Mouse (Mus musculus) kidney, embryonic 15.5 days (tissue): ENCODE data around the gene Eef1akmt3. TPM values are rescaled to one million over a fixed set of nuclear protein-coding genes. Genes with fewer than 3 reads are reported as not detected.
A peak's percentile ranks its signal among the peaks of the same experiment; 100 is the strongest.

Experiments used
- ATAC-seq: fragments of 200-750 bp; cut with Nextera tagmentation; replicated peaks from 2 replicates; pipeline ENCODE4 v1.8.0; 2017; ENCODE audit warnings: moderate TSS enrichment; ENCODE audit not compliant: low FRiP score
- H3K27ac ChIP-seq: fragments of 300-500 bp; sonication (generic); 2 replicates; pipeline ENCODE4 v1.5.1; 2015; ENCODE audit warnings: mild to moderate bottlenecking, inconsistent platforms
- H3K27me3 ChIP-seq: fragments of 300-500 bp; sonication (generic); 2 replicates; pipeline ENCODE4 v1.6.1; 2015; ENCODE audit warnings: inconsistent platforms
- H3K36me3 ChIP-seq: fragments of 300-500 bp; sonication (generic); 2 replicates; pipeline ENCODE4 v1.6.1; 2015; ENCODE audit warnings: inconsistent platforms
- H3K4me1 ChIP-seq: fragments of 300-500 bp; sonication (generic); 2 replicates; pipeline ENCODE4 v1.6.1; 2015; ENCODE audit warnings: inconsistent platforms
- H3K4me2 ChIP-seq: fragments of 300-500 bp; sonication (generic); 2 replicates; pipeline ENCODE4 v1.6.1; 2015; ENCODE audit warnings: moderate library complexity, mild to moderate bottlenecking, inconsistent platforms
- H3K4me3 ChIP-seq: fragments of 300-500 bp; sonication (generic); replicated peaks from 2 replicates; pipeline ENCODE4 v1.5.1; 2015; ENCODE audit warnings: mild to moderate bottlenecking, inconsistent platforms
- H3K9ac ChIP-seq: fragments of 300-500 bp; sonication (generic); 2 replicates; pipeline ENCODE4 v1.6.1; 2015; ENCODE audit warnings: mild to moderate bottlenecking, inconsistent platforms
- H3K9me3 ChIP-seq: fragments of 300-500 bp; sonication (generic); replicated peaks from 2 replicates; pipeline ENCODE4 v1.6.1; 2016; ENCODE audit warnings: inconsistent platforms
- WGBS: fragments of 180-500 bp; shearing (Covaris S2); methylation state at CpG from one replicate; pipeline ENCODE4 v1.1.7; 2015; ENCODE audit warnings: mixed read lengths; 5-methylcytosine and 5-hydroxymethylcytosine counted together
- polyA plus RNA-seq: library from polyadenylated mRNA; unstranded; fragments of >200 nt; fragmentation: Nextera tagmentation; extraction: Ambion mirVana; gene quantifications from 2 replicates; pipeline ENCODE4 v1.2.1, GENCODE M21; 2015

Eef1akmt3 gene
- polyA plus RNA-seq, 1 experiment from 2014 or later = 1.00 TPM

DNA sequence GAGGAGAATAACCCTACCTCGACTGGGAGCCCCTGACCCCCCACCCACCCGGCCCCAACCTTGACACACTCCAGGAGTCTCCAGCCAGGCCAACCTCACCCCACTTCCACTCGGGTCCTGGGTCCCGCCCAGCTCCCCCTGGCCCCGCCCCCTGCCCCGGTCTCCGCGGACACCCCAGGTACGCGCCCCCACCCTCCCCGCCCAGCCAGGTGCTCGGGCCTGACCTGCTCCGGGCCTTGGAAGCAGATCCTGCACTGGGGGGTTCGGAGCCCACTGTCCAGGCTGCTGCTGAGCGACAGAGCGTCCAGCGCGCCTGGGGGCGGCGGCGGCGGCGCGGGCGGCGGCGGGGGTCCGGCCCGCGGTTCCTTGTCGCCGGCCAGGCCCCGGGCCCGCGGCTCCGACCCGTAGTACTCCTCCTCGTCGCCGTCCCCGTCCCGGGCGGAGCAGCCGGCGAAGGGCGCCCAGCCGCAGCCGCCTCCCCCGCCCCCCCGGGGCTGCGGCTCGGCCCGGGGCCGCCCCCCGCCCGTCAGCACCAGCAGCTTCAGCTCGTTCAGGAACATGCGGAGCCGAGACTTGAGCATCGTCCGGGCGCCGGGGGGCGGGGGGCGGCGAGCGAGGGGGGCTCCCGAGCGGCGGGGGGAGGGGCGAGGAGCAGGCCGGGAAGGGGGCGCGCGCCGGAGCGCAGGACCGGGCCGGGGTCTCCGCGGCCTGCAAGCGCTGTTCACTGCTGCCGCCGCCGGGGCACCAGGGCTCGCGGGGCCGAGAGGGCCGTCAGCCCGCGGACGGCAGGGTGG is 18.1 kb upstream of the Eef1akmt3 start:
- H3K9ac ChIP-seq = peak overlapping the region; percentile 73
- peak overlapping the region; percentile 96 for H3K4me2 ChIP-seq
- peak overlapping the region; percentile 85 for H3K4me3 ChIP-seq
- no peaks in the 10 kb centered on the region for H3K9me3 ChIP-seq
- H3K27ac ChIP-seq = peak overlapping the region; percentile 58
- H3K27me3 ChIP-seq = peaks cover 27% of the 10 kb centered on the region
- H3K4me1 ChIP-seq = peaks cover 36% of the 10 kb centered on the region
- WGBS = under 1% methylated on average over 34 of the region's 92 CpGs
- no peak for ATAC-seq
- peaks cover 25% of the 10 kb centered on the region for H3K36me3 ChIP-seq

DNA sequence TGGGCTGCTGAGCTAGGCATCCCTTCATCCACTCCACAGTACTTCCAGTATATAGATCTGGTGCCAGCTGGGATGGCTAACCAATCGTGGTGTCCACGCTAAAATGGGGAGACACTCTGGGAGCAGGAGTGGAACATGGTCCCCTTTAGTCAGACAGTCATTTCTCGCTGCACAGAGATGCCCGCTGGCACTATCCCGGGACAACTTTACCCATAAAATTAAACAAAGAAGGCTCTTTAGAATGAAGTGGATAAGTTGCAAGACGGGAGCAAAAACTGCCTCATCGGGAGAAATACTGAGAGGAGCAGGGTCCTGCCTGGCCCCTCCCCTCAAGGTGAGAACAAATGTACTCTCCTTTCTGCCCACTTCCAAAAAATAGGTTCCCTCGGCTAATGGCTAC is 17.4 kb upstream of the Eef1akmt3 start:
- Histone ChIP-seq H3K27me3 (peaks cover 27% of the 10 kb centered on the region), H3K27ac (no peak overlapping the region), H3K4me3 (peak overlapping the region; percentile 85), H3K9me3 (no peaks in the 10 kb centered on the region), H3K4me1 (peaks cover 36% of the 10 kb centered on the region), H3K36me3 (peaks cover 25% of the 10 kb centered on the region), H3K9ac (peak overlapping the region; percentile 73), H3K4me2 (peak overlapping the region; percentile 96)
- 6% methylated on average over 8 of the region's 8 CpGs for WGBS
- ATAC-seq = no peak

DNA sequence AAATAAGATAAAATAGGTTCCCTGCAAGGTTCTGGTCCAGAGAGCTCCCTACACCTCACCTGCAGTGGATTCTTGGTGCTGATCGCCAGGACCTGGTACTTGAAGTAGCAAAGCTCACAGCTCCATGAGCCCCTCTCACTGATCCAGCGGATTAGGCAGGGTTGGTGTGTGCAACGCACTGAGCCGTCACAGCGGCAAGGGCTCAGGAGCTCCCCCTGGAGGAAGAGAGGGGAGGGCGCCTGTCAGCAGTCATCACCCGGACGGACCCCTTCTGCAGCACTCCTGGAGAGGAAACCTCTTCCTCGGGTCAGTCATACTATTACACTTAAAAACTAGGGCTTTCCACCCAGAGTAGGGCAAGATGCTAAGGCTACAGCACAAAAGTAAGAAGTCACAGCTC is 16.8 kb upstream of the Eef1akmt3 start:
- H3K9ac ChIP-seq = 0 out of 2 replicates have a peak overlapping the region, but pooled peaks have one; percentile 0
- H3K27ac ChIP-seq = no peak overlapping the region
- H3K4me1 ChIP-seq = peaks cover 36% of the 10 kb centered on the region
- H3K4me2 ChIP-seq = peak overlapping the region; percentile 96
- peaks cover 27% of the 10 kb centered on the region for H3K27me3 ChIP-seq
- ATAC-seq = 0 out of 2 replicates have a peak, but pooled peaks have one; percentile 18
- peaks cover 25% of the 10 kb centered on the region for H3K36me3 ChIP-seq
- peak overlapping the region; percentile 85 for H3K4me3 ChIP-seq
- WGBS = 1% methylated on average over 9 of the region's 9 CpGs
- H3K9me3 ChIP-seq = no peaks in the 10 kb centered on the region

DNA sequence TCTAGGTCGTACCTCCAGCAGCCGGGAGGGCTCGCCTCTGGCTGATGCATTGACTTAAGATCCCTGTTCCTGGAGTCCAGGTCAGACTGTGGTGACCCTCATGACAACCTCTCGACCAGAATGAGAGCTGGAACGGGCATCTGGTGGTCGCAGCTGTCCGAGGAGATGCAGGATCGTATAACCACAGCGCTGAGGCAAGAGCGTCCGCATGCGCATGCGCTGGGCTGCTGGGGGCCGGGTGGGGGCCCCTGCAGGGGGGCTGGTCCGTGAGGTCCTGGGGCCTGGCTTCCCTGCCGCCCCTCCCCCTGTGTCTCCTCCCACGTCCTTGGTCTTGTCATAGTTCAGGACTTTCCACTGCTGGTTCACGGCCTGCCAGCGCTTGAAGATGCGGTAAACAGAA is 15.2 kb upstream of the Eef1akmt3 start:
- Histone ChIP-seq H3K27ac (no peak overlapping the region), H3K27me3 (peaks cover 30% of the 10 kb centered on the region), H3K4me1 (peaks cover 30% of the 10 kb centered on the region), H3K4me2 (no peak overlapping the region), H3K4me3 (no peak overlapping the region), H3K9me3 (no peaks in the 10 kb centered on the region), H3K36me3 (peaks cover 25% of the 10 kb centered on the region), H3K9ac (no peak overlapping the region)
- WGBS = 84% methylated on average over 20 of the region's 20 CpGs
- ATAC-seq = no peak

DNA sequence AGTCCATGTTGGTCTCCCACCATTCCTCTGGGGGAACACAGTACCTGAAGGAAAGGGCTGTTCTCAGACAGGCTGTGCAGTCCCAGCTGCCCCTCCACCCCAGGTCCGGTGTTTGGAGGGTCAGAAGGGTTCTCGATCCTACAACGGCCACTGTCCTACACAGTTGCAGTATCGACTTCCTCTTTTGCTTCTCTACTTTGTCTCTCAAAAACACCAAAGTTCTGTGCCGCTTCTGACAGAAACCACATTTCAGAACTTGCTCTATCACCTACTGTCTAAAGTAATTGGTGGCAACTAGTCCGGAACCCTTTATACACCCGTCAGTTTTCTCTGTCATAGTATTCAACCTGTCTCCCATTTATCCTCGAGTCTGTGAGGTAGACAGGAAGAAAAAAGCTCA is 14.1 kb upstream of the Eef1akmt3 start:
- Histone ChIP-seq H3K36me3 (peaks cover 25% of the 10 kb centered on the region), H3K4me1 (peaks cover 23% of the 10 kb centered on the region), H3K4me2 (no peak overlapping the region), H3K27ac (no peak overlapping the region), H3K9me3 (no peaks in the 10 kb centered on the region), H3K9ac (no peak overlapping the region), H3K27me3 (peaks cover 30% of the 10 kb centered on the region), H3K4me3 (no peak overlapping the region)
- WGBS = 86% methylated on average over 8 of the region's 8 CpGs
- ATAC-seq = no peak

DNA sequence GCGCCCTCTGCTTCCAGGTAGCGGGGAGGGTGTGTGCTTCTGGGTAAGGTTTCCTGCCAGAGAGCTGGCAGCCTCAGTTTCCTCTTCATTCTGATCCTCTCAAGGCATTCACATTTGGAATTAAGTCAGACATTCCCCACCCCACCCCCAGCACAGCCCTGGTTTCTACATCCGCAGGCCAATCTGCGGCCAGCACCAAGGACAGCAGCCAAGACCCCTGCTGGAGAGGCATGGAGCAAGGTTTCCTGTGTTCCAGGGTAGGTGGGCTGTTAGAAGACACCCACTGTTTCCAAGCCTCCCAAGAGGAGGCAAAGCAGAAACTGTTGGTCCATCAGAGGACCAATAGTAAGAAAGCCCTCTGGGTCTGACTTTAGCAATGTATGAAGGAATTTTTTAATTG is 13.3 kb upstream of the Eef1akmt3 start:
- H3K36me3 ChIP-seq = peaks cover 25% of the 10 kb centered on the region
- WGBS = 65% methylated on average over 4 of the region's 4 CpGs
- H3K4me1 ChIP-seq = peaks cover 21% of the 10 kb centered on the region
- ATAC-seq = no peak
- no peak overlapping the region for H3K4me3 ChIP-seq
- peaks cover 32% of the 10 kb centered on the region for H3K27me3 ChIP-seq
- no peak overlapping the region for H3K27ac ChIP-seq
- no peak overlapping the region for H3K9ac ChIP-seq
- H3K4me2 ChIP-seq = no peak overlapping the region
- no peaks in the 10 kb centered on the region for H3K9me3 ChIP-seq

DNA sequence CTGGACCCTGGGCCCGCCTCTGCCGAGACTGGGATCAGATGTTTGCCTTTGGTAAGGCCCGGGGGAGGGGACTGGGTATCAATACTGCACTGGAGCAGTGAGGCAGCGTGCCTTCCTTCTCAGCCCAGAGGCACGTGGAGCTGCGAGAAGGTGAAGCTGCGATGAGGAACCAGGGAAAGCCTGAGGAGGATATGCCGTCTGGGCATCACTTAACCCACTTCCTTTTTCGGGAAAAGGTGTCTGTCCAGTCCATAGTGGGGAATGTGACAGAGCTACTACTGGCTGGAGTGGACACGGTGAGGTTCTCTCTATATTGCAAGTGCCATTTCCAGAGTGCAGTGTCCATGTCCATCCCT is 8.8 kb upstream of the Eef1akmt3 start:
- Histone ChIP-seq H3K27me3 (peaks cover 56% of the 10 kb centered on the region), H3K9me3 (no peaks in the 10 kb centered on the region), H3K27ac (no peak overlapping the region), H3K4me1 (peaks cover 23% of the 10 kb centered on the region), H3K4me3 (peak overlapping the region; percentile 31; the same call in 1 of the 2 replicates), H3K4me2 (peak overlapping the region; percentile 50), H3K36me3 (peaks cover 6% of the 10 kb centered on the region), H3K9ac (no peak overlapping the region)
- 15% methylated on average over 10 of the region's 10 CpGs for WGBS
- ATAC-seq = peak; percentile 5; the same call in 1 of the 2 replicates

DNA sequence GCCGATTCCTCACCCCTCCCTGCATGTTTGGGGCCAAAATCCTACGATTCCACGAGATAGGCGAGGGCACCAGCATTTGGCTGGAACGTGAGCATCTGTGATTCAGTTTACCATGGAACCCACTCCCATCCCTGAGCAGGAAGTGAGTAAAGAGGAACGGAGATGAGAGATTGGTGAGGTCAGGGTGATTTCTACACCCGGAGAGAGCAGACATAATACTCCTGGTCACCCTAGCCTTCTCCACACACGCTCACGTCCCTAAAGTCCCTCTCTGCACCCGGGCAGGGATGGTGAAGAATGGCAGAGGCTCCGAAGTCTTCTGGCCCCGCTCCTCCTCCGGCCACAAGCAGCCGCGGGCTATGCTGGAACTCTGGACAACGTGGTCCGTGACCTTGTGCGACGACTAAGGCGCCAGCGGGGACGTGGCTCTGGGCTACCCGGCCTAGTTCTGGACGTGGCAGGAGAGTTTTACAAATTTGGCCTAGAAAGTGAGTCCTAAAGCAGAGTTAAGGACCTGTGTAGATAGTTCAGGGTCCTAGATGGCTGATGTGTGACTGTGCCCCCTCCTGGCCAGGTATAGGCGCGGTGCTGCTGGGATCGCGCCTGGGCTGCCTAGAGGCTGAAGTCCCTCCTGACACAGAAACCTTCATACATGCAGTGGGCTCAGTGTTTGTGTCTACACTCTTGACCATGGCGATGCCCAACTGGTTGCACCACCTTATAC is 8.2 kb upstream of the Eef1akmt3 start:
- Histone ChIP-seq H3K36me3 (peaks cover 11% of the 10 kb centered on the region), H3K27ac (no peak overlapping the region), H3K4me2 (peak overlapping the region; percentile 50), H3K4me1 (peaks cover 23% of the 10 kb centered on the region), H3K9ac (no peak overlapping the region), H3K27me3 (peaks cover 56% of the 10 kb centered on the region), H3K4me3 (peak overlapping the region; percentile 31), H3K9me3 (no peaks in the 10 kb centered on the region)
- 0 out of 2 replicates have a peak, but pooled peaks have one; percentile 5 for ATAC-seq
- 2% methylated on average over 29 of the region's 29 CpGs for WGBS

DNA sequence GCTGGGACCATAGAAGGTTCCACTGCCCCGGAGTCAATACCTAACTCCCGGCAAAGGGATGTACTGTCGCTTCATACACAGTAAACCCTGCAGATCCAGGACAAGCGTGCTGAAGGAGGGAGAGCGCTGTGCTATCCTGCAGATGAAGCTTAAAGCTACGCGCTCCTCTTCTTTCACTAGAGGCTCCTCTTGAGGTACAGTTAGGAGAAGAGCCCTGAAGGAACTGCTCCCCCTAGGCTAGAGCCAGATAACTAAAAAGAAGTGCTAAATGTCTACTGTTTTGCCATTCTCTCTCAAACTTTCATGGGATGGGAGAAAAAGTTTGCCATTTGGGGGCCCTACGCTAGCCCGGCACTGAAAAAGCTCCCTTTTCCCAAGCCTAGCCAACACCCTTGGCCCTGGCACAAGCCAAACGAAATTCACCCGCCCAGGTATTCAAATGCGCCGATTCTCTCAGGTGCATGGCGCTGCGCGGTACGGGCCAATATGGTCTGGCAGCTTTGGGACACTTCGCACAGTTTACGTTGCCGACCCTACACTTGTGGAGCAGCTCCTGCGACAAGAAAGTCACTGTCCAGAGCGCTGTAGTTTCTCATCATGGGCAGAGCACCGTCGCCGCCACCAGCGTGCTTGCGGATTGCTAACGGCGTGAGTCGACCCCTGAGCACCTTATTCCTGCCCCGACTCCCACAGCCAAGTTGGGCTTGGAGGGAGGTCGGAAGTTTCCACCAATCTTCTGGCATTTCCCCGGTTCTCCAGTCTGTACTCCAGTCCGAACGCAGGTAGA is 7.5 kb upstream of the Eef1akmt3 start:
- 4% methylated on average over 35 of the region's 35 CpGs for WGBS
- no peak overlapping the region for H3K27ac ChIP-seq
- no peak for ATAC-seq

DNA sequence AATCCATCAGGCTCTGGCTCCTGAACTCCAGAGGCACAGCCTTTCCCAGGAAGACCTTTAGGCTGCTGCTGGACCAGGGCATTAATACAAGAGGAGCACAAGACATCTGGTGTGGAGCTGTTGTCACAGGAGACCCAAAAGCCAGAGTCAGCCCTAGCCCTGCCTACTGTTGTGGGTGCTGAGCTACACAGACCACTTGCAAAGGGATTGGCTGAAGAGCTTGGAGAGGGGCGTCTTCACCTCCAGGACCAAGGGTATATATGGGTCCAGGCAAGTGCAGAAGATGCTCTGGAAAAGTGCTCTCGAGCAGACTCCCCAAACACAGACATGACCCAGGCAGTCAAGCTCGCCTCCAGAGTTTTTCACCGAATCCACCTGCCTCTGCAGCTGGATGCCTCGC is 6.6 kb upstream of the Eef1akmt3 start, which contains the start of gene Cyp27b1:
Gene Cyp27b1, plus strand, starts transcription at position 297 of the 400 bp plus-strand sequence.
- Histone ChIP-seq H3K36me3 (peaks cover 17% of the 10 kb centered on the region), H3K9ac (peak within 1 kb of the TSS; percentile 14; the same call in 1 of the 2 replicates), H3K27ac (no peak within 1 kb of the TSS), H3K4me1 (peaks cover 29% of the 10 kb centered on the region), H3K4me2 (peak within 1 kb of the TSS; percentile 50), H3K9me3 (no peaks in the 10 kb centered on the region), H3K27me3 (peaks cover 56% of the 10 kb centered on the region), H3K4me3 (peak within 1 kb of the TSS; percentile 31)
- 33% methylated on average over 5 of the region's 5 CpGs for WGBS
- no peak for ATAC-seq

More for the DNA sequence above, 7.5 kb upstream of the Eef1akmt3 start:
- no peaks in the 10 kb centered on the region for H3K9me3 ChIP-seq
- peak overlapping the region; percentile 50 for H3K4me2 ChIP-seq
- H3K9ac ChIP-seq = peak overlapping the region; percentile 14; the same call in 1 of the 2 replicates
- H3K27me3 ChIP-seq = peaks cover 56% of the 10 kb centered on the region
- H3K4me3 ChIP-seq = peak overlapping the region; percentile 31
- H3K4me1 ChIP-seq = peaks cover 23% of the 10 kb centered on the region
- H3K36me3 ChIP-seq = peaks cover 17% of the 10 kb centered on the region

DNA sequence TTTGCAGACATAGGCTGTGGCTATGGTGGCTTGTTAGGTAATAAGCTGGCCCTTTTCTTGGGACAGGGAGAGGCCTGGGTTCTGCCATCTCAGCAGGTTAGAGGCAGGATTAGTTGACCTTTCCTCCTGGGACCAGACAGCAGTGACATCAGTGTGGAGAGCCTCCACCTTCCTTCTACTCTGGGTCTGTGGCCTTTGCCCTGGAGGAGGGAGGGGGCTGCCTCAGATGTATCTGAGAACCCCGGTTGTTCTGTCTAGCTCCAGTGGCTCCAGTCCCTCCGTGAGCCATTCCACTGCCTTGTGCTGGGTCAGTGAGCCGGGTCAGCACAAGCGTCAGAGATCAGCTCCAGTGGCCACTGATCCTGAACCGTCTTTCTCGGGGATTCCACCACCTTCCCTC is 1.9 kb upstream of the Eef1akmt3 start:
- H3K4me3 ChIP-seq = no peak overlapping the region; the same call in 1 of the 2 replicates
- 45% methylated on average over 6 of the region's 6 CpGs for WGBS
- no peak overlapping the region for H3K9ac ChIP-seq
- peaks cover 27% of the 10 kb centered on the region for H3K27me3 ChIP-seq
- no peaks in the 10 kb centered on the region for H3K9me3 ChIP-seq
- peaks cover 21% of the 10 kb centered on the region for H3K4me1 ChIP-seq
- peak; percentile 37 for ATAC-seq
- peak overlapping the region; percentile 91 for H3K27ac ChIP-seq
- peaks cover 17% of the 10 kb centered on the region for H3K36me3 ChIP-seq
- peak overlapping the region; percentile 99 for H3K4me2 ChIP-seq
